Mouse (Mus musculus) hindbrain, embryonic 10.5 days (tissue): Measurements from ENCODE around the gene Cep350. TPM values are rescaled to one million over a fixed set of nuclear protein-coding genes. Genes with fewer than 3 reads are reported as not detected.

Experiments used
- DNase-seq: peaks from one replicate; pipeline ENCODE4 v3.0.0-alpha.2; 2017; ENCODE audit warnings: low spot score
- H3K27ac ChIP-seq: fragments of 300-500 bp; sonication (generic); 2 replicates; pipeline ENCODE4 v1.5.1; 2016; ENCODE audit warnings: mild to moderate bottlenecking, moderate library complexity
- H3K27me3 ChIP-seq: fragments of 300-500 bp; sonication (generic); 2 replicates; pipeline ENCODE4 v1.6.1; 2016; ENCODE audit warnings: mild to moderate bottlenecking; ENCODE audit not compliant: poor library complexity, insufficient read depth, severe bottlenecking
- H3K36me3 ChIP-seq: fragments of 300-500 bp; sonication (generic); 2 replicates; pipeline ENCODE4 v1.6.1; 2016; ENCODE audit warnings: mild to moderate bottlenecking, moderate library complexity
- H3K4me1 ChIP-seq: fragments of 300-500 bp; sonication (generic); replicated peaks from 2 replicates; pipeline ENCODE4 v1.6.1; 2016; ENCODE audit warnings: mild to moderate bottlenecking
- H3K4me3 ChIP-seq: fragments of 300-500 bp; sonication (generic); 2 replicates; pipeline ENCODE4 v1.5.1; 2016; ENCODE audit warnings: mild to moderate bottlenecking, moderate library complexity
- H3K9me3 ChIP-seq: fragments of 300-500 bp; sonication (generic); 2 replicates; pipeline ENCODE4 v1.6.1; 2016; ENCODE audit warnings: mild to moderate bottlenecking, moderate library complexity
- WGBS: fragments of 180-500 bp; shearing (Covaris S2); methylation state at CpG from one replicate; pipeline ENCODE4 v1.1.7; 2016; 5-methylcytosine and 5-hydroxymethylcytosine counted together
- polyA plus RNA-seq: library from polyadenylated mRNA; unstranded; fragments of >200 nt; fragmentation: Nextera tagmentation; extraction: Ambion mirVana; gene quantifications from 2 replicates; pipeline ENCODE4 v1.2.1, GENCODE M21; 2016

The Cep350 gene
- polyA plus RNA-seq, 1 experiment from 2014 or later = 7.0 TPM

DNA sequence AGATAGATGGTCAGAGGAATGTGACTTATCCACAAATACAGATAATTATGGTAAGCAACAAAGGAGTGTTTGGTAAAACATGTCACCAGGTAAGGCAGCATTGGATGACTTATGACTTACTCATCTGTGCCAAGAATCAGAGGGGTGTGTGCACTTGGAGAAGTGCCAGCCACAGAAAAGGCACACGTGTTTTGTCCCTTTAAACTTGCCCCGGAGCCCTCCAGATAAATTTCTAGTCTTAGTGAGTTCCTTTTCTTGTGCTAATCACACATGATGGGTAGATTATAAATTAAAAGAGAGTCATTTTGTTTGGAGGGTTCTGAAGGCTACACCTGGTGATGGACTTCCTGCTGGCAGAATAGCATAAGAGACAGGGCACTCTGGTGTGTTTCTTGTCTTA, 156.9 kb downstream of the Cep350 start:
- H3K27me3 ChIP-seq = peaks cover 20% of the 10 kb centered on the region
- WGBS = 76% methylated on average over 2 of the region's 2 CpGs
- peaks cover 21% of the 10 kb centered on the region for H3K4me1 ChIP-seq
- DNase-seq = no peak
- H3K27ac ChIP-seq = no peak overlapping the region
- no peak overlapping the region for H3K4me3 ChIP-seq
- no peaks in the 10 kb centered on the region for H3K9me3 ChIP-seq
- no peaks in the 10 kb centered on the region for H3K36me3 ChIP-seq

DNA sequence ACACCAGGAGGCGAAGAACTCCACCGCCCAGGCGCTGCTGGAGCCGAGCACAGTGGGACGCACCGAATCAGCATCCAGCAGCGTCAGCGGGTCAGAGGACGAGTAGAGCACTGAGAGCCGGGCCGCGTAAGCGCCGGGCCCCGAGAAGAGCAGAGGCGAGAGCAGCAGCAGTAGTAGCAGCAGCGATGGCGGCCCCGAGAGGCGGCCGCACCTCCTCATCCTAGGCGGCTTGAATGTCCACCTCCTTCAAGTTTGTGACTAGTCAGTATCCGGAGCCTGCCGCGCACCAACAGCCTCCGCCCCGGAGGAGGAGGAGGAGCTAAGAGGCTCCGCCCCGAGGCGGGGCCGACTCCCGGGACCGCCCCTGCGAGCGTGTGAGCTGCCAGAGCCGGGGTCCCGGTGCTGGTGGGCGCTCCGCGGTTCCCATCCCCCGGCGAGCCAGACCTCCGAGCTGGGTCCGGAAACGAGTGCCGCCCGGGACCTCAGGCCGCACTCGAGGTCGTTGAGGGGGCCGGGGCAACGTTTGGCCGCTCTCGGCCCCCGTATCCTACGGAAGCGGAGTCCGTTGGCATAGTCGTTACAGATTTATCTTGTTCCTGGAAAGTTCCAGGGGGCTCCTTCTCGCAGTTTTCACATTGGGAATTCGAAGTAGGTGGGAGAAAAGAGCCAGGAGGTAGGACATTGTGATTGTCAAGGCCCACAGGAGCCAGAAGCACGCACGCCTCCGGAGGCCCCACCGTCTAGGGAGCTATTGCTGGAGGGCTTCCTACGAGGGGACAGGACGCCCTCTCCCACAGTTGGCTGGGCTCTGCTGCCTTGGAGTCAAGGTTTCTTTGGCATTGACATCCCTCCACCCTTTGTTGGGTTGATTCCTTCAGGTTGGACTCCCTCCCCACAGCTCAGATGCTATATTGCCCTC, 160.2 kb downstream of the Cep350 start, which contains the start of gene Qsox1:
TSS of gene Qsox1 (minus strand) at position 309 of the 919 bp plus-strand sequence.
- H3K4me1 ChIP-seq = peaks cover 40% of the 10 kb centered on the region
- under 1% methylated on average over 67 of the region's 67 CpGs for WGBS
- peaks cover 26% of the 10 kb centered on the region for H3K27me3 ChIP-seq
- H3K36me3 ChIP-seq = no peaks in the 10 kb centered on the region
- H3K27ac ChIP-seq = peak within 1 kb of the TSS; percentile 88
- no peaks in the 10 kb centered on the region for H3K9me3 ChIP-seq
- peak; percentile 91 for DNase-seq
- H3K4me3 ChIP-seq = peak within 1 kb of the TSS; percentile 74

DNA sequence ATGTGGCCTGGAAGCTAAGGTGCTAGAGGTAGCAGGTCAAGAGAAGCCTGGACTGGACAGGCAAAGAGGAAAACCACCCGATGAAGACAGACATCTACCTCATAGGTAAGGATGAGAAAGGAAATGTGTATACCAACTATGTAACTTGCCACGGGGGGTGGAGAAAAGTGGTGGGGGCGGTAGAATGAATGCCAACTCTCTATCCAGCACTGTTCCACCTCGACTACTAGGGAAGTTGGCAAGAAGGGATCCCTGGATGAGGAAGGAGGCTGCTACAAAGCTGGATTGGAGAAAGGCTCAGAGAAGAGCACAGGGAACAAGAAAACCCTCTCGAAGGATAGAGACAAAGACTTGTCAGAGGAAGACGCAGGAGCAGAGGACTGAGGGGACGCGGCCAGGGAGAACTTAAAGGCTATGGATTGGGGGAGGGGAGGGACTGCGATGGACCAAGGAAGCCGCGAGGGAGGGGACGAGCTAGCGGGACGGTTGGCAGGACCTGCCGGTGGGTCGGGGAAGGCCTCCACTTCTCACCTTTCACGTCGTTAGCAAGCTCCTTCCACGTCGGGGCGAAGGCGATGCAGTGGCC, 161.0 kb downstream of the Cep350 start:
- WGBS = 5% methylated on average over 22 of the region's 22 CpGs
- peaks cover 26% of the 10 kb centered on the region for H3K27me3 ChIP-seq
- peaks cover 40% of the 10 kb centered on the region for H3K4me1 ChIP-seq
- H3K4me3 ChIP-seq = peak overlapping the region; percentile 74
- DNase-seq = no peak
- H3K9me3 ChIP-seq = no peaks in the 10 kb centered on the region
- H3K27ac ChIP-seq = peak overlapping the region; percentile 88
- H3K36me3 ChIP-seq = no peaks in the 10 kb centered on the region

DNA sequence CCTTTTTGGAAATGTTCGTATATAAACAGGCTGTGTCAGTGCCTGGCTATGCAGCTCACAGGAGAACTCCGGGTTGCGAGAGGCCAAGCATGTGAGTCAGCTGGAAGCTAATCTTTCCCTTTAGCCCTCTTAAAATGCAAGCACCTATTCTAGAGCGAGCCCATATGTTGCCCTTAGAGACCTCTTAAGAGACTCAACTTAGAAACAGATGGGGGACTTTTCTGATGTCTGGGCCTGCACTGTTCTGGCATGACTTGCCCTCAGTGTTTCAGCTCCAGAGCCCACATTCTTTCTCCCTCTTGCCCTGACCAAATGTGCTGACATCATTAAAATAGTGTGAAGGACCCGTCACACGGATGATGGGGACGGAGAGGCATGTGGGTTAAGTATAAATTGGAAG, 162.4 kb downstream of the Cep350 start:
- Histone ChIP-seq H3K36me3 (no peaks in the 10 kb centered on the region), H3K4me1 (peaks cover 40% of the 10 kb centered on the region), H3K27ac (no peak overlapping the region), H3K27me3 (peaks cover 26% of the 10 kb centered on the region), H3K4me3 (0 out of 2 replicates have a peak overlapping the region, but pooled peaks have one; percentile 11), H3K9me3 (no peaks in the 10 kb centered on the region)
- no peak for DNase-seq
- WGBS = 65% methylated on average over 7 of the region's 7 CpGs

DNA sequence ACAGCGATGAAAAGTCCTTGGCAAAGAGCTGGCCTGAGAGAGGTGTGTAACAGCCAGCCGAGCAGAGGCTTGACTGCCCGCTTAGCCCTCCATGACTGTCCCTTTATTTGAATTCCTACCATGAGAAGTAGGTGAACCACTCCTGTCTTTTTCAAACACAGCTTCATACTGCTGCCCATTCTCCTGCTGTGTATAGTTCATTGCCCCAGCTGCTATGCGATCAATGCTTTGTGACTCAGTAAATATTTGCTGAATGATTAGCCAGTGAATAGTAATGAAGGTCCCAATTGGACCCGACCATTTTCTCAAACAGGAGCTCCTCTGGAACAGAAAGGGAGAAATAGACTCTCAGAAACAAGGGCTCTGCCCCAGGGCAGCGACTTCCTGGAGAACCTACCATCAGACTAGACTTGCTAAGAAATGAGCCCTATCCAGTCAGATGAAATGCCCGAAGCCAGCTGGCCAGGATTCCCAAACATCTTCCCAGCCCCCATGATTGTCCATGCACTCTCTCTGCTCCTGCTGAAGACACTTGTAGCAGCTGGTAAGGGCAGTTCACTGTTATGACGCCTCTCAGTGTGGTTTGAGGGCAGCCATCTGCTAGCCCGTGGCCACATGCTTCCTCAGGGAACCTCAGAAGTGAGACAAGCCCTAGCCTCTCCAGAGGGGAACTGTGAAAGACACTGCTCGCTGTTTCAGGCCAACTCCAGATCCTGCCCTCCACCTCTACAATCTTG, 163.2 kb downstream of the Cep350 start:
- DNase-seq = peak; percentile 24
- Histone ChIP-seq H3K4me1 (peaks cover 40% of the 10 kb centered on the region), H3K27me3 (peaks cover 26% of the 10 kb centered on the region), H3K4me3 (no peak overlapping the region), H3K36me3 (no peaks in the 10 kb centered on the region), H3K27ac (no peak overlapping the region), H3K9me3 (no peaks in the 10 kb centered on the region)
- 77% methylated on average over 10 of the region's 10 CpGs for WGBS

DNA sequence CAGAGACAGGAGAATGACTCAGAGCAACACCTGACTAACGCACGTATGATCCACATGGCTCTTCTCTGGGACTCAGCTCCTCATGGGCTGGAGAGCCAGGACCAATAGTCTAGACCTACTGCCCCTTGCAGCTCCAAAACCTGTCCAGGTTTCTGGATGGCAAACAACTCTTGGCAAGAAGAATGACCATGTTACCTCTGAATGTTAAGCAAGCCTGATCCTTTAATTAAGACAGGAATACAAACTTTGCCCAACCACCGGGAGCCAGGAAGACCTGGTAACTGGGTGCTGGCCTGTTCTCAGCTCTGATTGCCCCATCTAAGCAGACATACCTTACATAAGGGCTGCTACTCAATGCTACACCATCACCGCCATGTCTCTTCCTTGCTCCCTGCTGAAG, 164.8 kb downstream of the Cep350 start:
- peaks cover 7% of the 10 kb centered on the region for H3K36me3 ChIP-seq
- peaks cover 37% of the 10 kb centered on the region for H3K4me1 ChIP-seq
- DNase-seq = no peak
- no peaks in the 10 kb centered on the region for H3K9me3 ChIP-seq
- peaks cover 15% of the 10 kb centered on the region for H3K27me3 ChIP-seq
- H3K4me3 ChIP-seq = no peak overlapping the region
- 98% methylated on average over 4 of the region's 4 CpGs for WGBS
- no peak overlapping the region for H3K27ac ChIP-seq

DNA sequence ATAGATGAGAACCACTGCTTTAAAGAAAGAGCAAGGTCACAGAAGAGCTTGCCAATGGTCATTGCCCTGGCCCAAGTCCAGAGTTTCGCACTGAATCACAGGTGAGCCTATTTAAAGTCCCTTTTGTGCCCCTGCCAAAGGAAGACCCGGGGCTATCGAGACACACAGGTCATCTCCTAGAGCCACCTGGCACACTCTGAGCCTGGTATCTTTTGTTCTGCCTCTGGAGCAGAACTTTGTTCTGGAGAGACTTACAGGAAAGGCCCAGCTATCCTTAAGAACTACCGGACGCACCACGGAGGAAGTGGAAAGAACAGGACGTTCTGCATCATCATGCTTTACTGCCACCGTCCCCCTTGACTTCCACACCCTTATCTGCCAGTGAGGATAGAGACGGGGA, 167.4 kb downstream of the Cep350 start:
- Histone ChIP-seq H3K9me3 (no peaks in the 10 kb centered on the region), H3K36me3 (peaks cover 23% of the 10 kb centered on the region), H3K4me3 (no peak overlapping the region), H3K4me1 (peaks cover 13% of the 10 kb centered on the region), H3K27me3 (peaks cover under 1% of the 10 kb centered on the region; the same call in 1 of the 2 replicates), H3K27ac (no peak overlapping the region)
- DNase-seq = no peak
- 93% methylated on average over 9 of the region's 9 CpGs for WGBS

DNA sequence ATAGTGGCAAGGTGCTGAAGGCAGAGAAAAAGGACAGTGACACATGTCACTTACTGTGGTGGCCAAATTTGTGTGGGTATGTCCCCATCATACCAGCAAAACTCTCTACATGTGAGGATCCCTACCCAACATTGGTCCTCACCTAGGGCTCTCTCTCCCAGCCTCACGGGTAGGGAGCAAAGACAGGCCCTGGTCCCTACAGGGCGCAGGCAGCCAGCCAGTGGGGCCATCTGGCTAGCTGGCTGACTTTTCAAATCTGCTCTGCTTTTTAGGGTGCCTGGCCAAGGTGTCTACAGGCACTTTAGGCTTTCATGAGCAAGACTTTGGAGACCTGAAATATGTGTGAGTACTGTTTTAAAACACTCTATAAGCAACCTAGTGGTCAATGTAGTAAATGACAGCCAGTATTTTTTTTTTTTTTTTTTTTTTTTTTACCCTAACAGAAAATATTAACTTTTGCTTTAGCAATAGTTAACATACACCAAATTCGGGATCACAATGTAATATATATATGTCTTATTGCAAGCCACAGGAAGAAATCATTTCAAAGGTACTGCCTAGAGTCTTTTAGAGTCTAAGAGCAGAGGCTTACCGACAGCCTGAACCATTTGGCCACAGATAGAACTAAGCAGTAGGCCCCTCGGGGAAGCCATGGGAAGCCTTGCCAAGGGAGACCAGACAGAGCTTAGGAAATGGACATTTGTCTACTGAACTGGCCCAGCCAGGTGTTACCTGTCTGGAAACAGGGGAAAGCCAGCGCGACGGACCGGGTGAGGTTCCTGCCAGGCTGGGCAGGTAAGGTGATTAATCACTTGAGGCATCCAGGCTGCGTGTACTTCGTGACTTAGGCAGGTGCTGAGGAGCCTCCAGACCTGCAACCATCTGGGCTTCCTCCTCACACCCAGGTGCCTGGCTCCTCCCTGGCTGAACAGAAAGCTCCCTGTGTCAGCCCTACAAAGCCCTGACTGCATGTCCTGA, 171.8 kb downstream of the Cep350 start:
- WGBS = 88% methylated on average over 11 of the region's 11 CpGs
- Histone ChIP-seq H3K9me3 (no peaks in the 10 kb centered on the region), H3K4me3 (no peak overlapping the region), H3K36me3 (peaks cover 39% of the 10 kb centered on the region), H3K27ac (no peak overlapping the region), H3K4me1 (no peaks in the 10 kb centered on the region), H3K27me3 (no peaks in the 10 kb centered on the region)
- DNase-seq = no peak

DNA sequence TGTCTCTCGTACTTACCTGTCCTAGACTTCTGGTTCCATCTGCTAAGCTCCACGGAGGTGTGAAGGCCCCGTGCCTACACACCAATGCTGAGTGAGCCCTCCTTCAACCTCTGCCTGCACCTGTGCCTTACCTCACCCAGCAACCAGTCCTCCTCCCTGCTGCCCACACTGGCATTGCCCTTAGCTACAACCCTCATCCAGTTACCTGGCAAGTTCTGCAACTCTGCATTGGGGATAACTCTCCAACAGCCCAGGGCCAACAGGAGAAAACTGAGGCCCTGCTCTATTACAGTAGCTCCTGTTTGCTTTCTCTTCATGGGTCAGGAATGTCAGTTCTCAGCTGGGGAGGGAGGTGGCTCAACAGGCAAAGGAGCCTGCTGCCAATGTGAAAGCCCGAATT, 175.1 kb downstream of the Cep350 start:
- H3K9me3 ChIP-seq = no peaks in the 10 kb centered on the region
- no peaks in the 10 kb centered on the region for H3K27me3 ChIP-seq
- WGBS = 91% methylated on average over 4 of the region's 4 CpGs
- no peak for DNase-seq
- H3K4me1 ChIP-seq = no peaks in the 10 kb centered on the region
- H3K4me3 ChIP-seq = no peak overlapping the region
- peaks cover 56% of the 10 kb centered on the region for H3K36me3 ChIP-seq
- H3K27ac ChIP-seq = no peak overlapping the region

DNA sequence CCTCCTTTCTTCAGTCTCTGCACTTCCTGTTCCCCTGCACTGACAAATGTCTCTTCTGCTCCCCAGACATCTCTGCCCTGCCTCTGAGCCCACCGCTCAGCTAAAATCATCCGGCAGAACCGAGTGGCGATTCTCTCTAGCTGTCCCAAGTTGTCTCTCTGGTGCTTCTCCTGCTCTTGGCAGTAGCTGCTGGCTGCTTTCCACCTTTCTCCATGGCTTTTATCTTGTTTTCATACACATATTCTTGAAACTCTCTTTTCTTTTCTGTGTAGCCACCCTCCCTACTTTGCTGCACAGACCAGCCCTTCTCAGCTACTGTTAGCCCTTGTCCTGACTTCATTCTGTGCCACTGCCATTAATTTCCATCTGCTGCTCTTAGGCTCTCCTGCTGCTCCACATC, 175.6 kb downstream of the Cep350 start:
- Histone ChIP-seq H3K27ac (no peak overlapping the region), H3K36me3 (peaks cover 53% of the 10 kb centered on the region), H3K4me1 (no peaks in the 10 kb centered on the region), H3K4me3 (no peak overlapping the region), H3K27me3 (no peaks in the 10 kb centered on the region), H3K9me3 (no peaks in the 10 kb centered on the region)
- 87% methylated on average over 4 of the region's 4 CpGs for WGBS
- no peak for DNase-seq

DNA sequence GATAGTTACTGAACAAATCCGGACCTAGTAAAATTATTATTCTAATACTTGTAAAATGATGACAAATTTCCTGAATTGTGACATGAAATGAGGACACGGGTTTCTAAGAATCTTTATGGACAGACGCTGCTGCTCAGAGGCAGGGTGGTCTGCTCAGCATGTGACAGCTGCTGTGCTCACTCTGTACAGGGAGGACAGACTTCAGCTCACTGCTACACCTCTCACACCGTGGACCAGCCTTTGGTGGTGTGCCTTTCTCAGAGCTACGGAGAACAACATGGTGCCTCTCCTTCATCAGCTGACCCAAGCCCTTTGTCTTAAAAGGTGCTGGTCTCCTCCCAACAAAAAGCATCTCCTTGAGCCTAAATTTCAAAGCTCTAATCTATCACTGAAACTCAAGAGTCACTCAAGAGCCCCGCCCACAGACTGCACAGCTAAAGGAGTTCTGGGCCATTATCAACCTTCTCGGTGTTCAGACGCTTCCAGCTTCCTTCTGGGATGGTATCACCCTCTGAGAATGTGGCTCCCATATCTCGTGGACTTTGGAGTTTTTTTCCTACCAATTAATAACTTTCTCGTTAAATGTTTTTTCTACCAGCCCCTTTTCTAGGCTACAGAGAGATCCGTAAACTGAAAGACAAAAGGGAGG, 176.2 kb downstream of the Cep350 start:
- Histone ChIP-seq H3K4me3 (no peak overlapping the region), H3K4me1 (no peaks in the 10 kb centered on the region), H3K27me3 (no peaks in the 10 kb centered on the region), H3K9me3 (no peaks in the 10 kb centered on the region), H3K27ac (no peak overlapping the region; the same call in 1 of the 2 replicates), H3K36me3 (peaks cover 50% of the 10 kb centered on the region)
- WGBS = 79% methylated on average over 11 of the region's 11 CpGs
- no peak for DNase-seq
